Mouse (Mus musculus) spleen, adult 2 months (tissue): ENCODE measurements around the gene Ccdc167.

ENCODE experiments used
- CTCF ChIP-seq: fragments of 200-500 bp; IDR thresholded peaks from 2 replicates; pipeline ENCODE4 v1.5.1; 2011; ENCODE audit warnings: mild to moderate bottlenecking, inconsistent platforms; ENCODE audit not compliant: insufficient read depth, insufficient read length, insufficient replicate concordance; ENCODE audit errors: extremely low read depth
- POLR2A ChIP-seq: fragments of 200-500 bp; IDR thresholded peaks from 2 replicates; pipeline ENCODE4 v1.6.1; 2011; ENCODE audit warnings: low read depth, low read length, inconsistent platforms

GRCm38 (mm10) chr17:29700573-29700972, 16.3 kb downstream of the Ccdc167 start:
- TF ChIP-seq POLR2A = no peak
- TF ChIP-seq CTCF = no peak
